Mouse (Mus musculus) ES-E14 (cell line): ENCODE measurements around the gene Gm21915. TPM values are rescaled to one million over a fixed set of nuclear protein-coding genes. Genes with fewer than 3 reads are reported as not detected.

Experiments
- DNase-seq: peaks from one replicate; pipeline ENCODE4 v3.0.0-alpha.2; 2013; ENCODE audit warnings: low read depth, low spot score
- H3K27ac ChIP-seq: 2 replicates; pipeline ENCODE4 v1.5.1; 2012; ENCODE audit warnings: low read depth, mild to moderate bottlenecking, low read length, moderate library complexity, mixed read lengths; ENCODE audit not compliant: poor library complexity, insufficient read depth, severe bottlenecking
- H3K36me3 ChIP-seq: 2 replicates; pipeline ENCODE4 v1.6.1; 2012; ENCODE audit warnings: mild to moderate bottlenecking, low read length, moderate library complexity, mixed read lengths; ENCODE audit not compliant: control insufficient read depth, poor library complexity, insufficient read depth, severe bottlenecking
- H3K4me1 ChIP-seq, 2 experiments: fragments of 150-350 bp in 1 of 2; sonication (generic) in 1 of 2; 2 replicates each; pipeline ENCODE4 v1.6.1; 2012; ENCODE audit warnings: low read length in 2 of 2, mild to moderate bottlenecking in 1 of 2, mixed read lengths in 1 of 2; ENCODE audit not compliant: control insufficient read depth in 2 of 2, insufficient read depth in 2 of 2, poor library complexity in 1 of 2
- H3K4me3 ChIP-seq, 2 experiments: fragments of 150-350 bp in 1 of 2; sonication (generic) in 1 of 2; 2 replicates each; pipeline ENCODE4 v1.5.1; 2012; ENCODE audit warnings: low read length in 2 of 2, low read depth in 1 of 2, mild to moderate bottlenecking in 1 of 2, mixed read lengths in 1 of 2; ENCODE audit not compliant: insufficient read depth in 1 of 2, poor library complexity in 1 of 2, severe bottlenecking in 1 of 2
- H3K9ac ChIP-seq: 2 replicates; pipeline ENCODE4 v1.6.1; 2012; ENCODE audit warnings: low read depth, mild to moderate bottlenecking, low read length, mixed read lengths; ENCODE audit not compliant: poor library complexity, insufficient read depth, severe bottlenecking
- H3K9me3 ChIP-seq: fragments of 150-350 bp; sonication (generic); 2 replicates; pipeline ENCODE4 v1.6.1; 2012; ENCODE audit warnings: low read depth, mild to moderate bottlenecking, low read length; ENCODE audit not compliant: control insufficient read depth, insufficient read depth
- CHD2 ChIP-seq: IDR thresholded peaks from 2 replicates; pipeline ENCODE4 v1.6.1; 2014; ENCODE audit warnings: mild to moderate bottlenecking, low read depth, low read length, inconsistent platforms
- HCFC1 ChIP-seq: IDR thresholded peaks from 2 replicates; pipeline ENCODE4 v1.6.1; 2012; ENCODE audit warnings: low read length, inconsistent platforms, borderline replicate concordance; ENCODE audit not compliant: insufficient read depth
- MAFK ChIP-seq: IDR thresholded peaks from 2 replicates; pipeline ENCODE4 v1.6.1; 2014; ENCODE audit warnings: mild to moderate bottlenecking, low read depth, low read length, inconsistent platforms; ENCODE audit not compliant: insufficient read depth
- ZC3H11A ChIP-seq: IDR thresholded peaks from 2 replicates; pipeline ENCODE4 v1.6.1; 2012; ENCODE audit warnings: low read depth, mild to moderate bottlenecking, inconsistent platforms, low read length, borderline replicate concordance
- ZNF384 ChIP-seq: IDR thresholded peaks from 2 replicates; pipeline ENCODE4 v1.6.1; 2012; ENCODE audit warnings: low read depth, low read length, inconsistent platforms
- in situ Hi-C, 2 experiments: fragments of 600-800 bp; cut with MboI; formaldehyde crosslinking; loops; one replicate each; pipeline ENCODE4 v1.15.1; 2025; ENCODE audit warnings: low sequenced_read_pairs in 2 of 2, inconsistent platforms in 1 of 2; ENCODE audit not compliant: unreplicated experiment in 2 of 2
- total RNA-seq: library from RNA; depleted of rRNA; stranded (reverse); fragments of 300-350 nt; gene quantifications from 2 replicates; pipeline ENCODE4 v1.2.3, GENCODE M21; 2012; rRNA removed

The Gm21915 gene
- total RNA-seq: 0.71 TPM in 1 of 2 replicates, not detected in the other

DNA sequence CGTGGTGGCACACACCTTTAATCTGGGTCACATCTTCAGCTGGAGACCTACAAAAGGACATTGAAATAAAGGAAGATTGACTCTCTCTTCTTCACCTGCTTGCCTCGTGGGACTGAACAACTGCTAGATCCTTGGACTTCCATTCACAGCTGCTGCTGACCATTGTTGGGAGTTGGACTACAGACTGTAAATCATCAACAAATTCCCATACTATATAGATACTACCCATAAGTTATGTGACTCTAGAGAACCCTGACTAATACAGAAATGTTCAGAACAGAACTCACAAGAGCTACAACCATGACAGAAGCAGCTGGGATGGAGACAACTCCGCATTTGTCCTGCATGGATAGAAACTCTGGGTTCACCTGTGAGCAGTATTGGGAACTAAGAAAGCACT, at the start of gene Gm21915:
Gene Gm21915 (plus strand): TSS at position 301 of the 400 bp plus-strand sequence.
- no peaks in the 10 kb centered on the region for H3K9me3 ChIP-seq
- no peak for DNase-seq
- H3K9ac ChIP-seq: no peak within 1 kb of the TSS
- in situ Hi-C loops: no loop called here
- no peak within 1 kb of the TSS for H3K27ac ChIP-seq
- no peaks in the 10 kb centered on the region for H3K36me3 ChIP-seq
- H3K4me3 ChIP-seq: no peak within 1 kb of the TSS
- TF ChIP-seq HCFC1 (no peak), ZNF384 (no peak), MAFK (no peak), CHD2 (no peak), ZC3H11A (no peak)
- H3K4me1 ChIP-seq: peaks cover 0 to 6% of the 10 kb centered on the region in 2 experiments; a peak in 1 of 4 replicates

DNA sequence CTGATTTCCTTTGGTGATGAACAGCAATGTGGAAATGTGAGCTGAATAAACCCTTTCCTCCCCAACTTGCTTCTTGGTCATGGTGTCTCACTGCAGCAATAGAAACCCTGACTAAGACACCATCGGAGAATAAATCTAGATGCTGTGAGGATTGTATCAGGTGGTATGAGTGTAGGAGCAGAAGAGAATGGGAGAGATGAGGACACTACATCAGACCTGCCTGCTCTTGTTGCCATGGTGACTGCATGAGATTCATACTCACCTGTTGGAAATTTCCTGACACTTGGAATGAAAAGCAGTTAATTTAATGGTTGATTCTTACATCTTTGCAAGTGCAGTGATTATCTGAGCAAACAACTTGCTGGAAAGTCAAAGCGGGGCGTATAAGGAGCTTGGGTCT, 48.1 kb upstream of the Gm21915 start:
- H3K4me3 ChIP-seq: no peak overlapping the region

DNA sequence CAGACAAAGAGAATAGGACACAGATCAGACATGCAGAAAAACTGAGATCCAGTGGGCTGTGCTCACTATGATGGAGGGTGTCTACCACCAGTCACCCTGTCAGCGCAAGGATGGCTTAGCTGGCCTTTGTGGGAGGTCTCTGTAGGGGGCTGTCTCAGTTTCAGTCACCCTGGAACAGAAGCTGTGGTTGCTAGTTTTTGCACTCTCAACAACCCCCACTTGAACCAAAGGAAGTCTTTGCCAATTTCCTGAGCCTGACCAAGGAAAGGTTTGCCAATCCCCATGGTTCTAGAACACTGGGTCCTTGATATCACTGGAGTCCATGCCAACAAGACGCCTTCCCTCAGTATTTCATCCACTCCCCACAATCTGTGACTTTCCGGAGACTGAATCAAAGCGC, 47.6 kb upstream of the Gm21915 start:
- Histone ChIP-seq H3K9me3 (no peaks in the 10 kb centered on the region), H3K4me3 (no peak overlapping the region), H3K4me1 (no peaks in the 10 kb centered on the region), H3K9ac (no peak overlapping the region), H3K36me3 (no peaks in the 10 kb centered on the region), H3K27ac (no peak overlapping the region)
- DNase-seq: no peak
- TF ChIP-seq MAFK (no peak), ZC3H11A (no peak), ZNF384 (no peak), CHD2 (no peak), HCFC1 (no peak)
- in situ Hi-C loops: no loop called here

More for the DNA sequence above, 48.1 kb upstream of the Gm21915 start:
- DNase-seq: no peak
- no peaks in the 10 kb centered on the region; a peak in 1 of 4 replicates for H3K4me1 ChIP-seq
- TF ChIP-seq ZC3H11A: no peak
- no peak for TF ChIP-seq MAFK
- no peak for TF ChIP-seq ZNF384
- TF ChIP-seq CHD2: no peak
- TF ChIP-seq HCFC1: no peak
- H3K36me3 ChIP-seq: no peaks in the 10 kb centered on the region
- no peak overlapping the region for H3K27ac ChIP-seq
- no peaks in the 10 kb centered on the region for H3K9me3 ChIP-seq
- in situ Hi-C loops: no loop called here
- H3K9ac ChIP-seq: no peak overlapping the region

DNA sequence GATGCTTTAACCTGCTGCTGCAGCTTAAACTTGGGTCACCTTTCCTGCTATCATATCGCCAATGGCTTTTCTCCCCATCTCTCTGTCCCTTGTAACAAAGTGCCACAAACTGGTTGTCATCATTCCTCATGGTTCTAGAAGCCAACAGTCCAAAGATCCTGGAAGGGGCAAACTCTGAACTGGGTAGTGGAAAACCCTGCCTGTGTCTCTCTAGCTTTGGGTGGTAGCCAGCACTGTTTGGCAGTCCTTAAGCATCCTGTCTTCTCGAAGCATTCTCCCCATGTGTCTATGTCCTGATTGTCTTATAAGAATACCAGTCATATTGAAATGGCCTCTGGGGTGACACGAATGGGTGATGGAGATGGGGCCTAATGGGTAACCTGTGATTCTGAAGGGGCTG, 45.1 kb upstream of the Gm21915 start:
- peaks cover 0 to 3% of the 10 kb centered on the region in 2 experiments; a peak in 2 of 4 replicates for H3K4me1 ChIP-seq
- no peaks in the 10 kb centered on the region for H3K36me3 ChIP-seq
- H3K4me3 ChIP-seq: no peak overlapping the region
- in situ Hi-C loops: loop anchor here in 1 of 2 experiments (5.0 kb wide), 1 partner anchor 122 kb away; no protein-coding TSS in a partner anchor
- H3K27ac ChIP-seq: no peak overlapping the region
- no peak for TF ChIP-seq ZC3H11A
- no peak for TF ChIP-seq MAFK
- no peak for TF ChIP-seq CHD2
- TF ChIP-seq HCFC1: no peak
- no peak for TF ChIP-seq ZNF384
- no peak for DNase-seq
- no peaks in the 10 kb centered on the region for H3K9me3 ChIP-seq
- H3K9ac ChIP-seq: no peak overlapping the region

DNA sequence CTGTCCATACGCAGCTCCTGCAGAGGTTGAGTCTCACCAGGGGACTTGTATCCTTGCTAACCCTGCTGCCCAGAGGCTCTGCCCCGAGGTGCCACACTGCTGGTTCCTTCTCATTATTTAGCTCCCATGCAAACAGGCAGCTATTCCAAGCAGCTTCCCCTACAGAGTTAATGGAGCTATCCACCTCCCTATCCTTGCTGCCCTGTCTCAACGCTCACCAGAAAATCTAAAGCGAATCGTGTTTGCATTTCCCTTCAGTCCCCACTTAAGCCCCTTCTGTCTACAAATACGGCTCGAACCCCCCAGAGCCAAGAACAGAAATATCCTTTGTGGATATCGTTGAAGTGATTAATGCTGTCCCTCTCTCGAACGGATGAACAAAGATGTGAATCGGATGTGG, 43.8 kb upstream of the Gm21915 start:
- Histone ChIP-seq H3K4me3 (no peak overlapping the region), H3K9ac (no peak overlapping the region), H3K36me3 (no peaks in the 10 kb centered on the region), H3K4me1 (peaks cover 0 to 3% of the 10 kb centered on the region in 2 experiments; a peak in 2 of 4 replicates), H3K9me3 (no peaks in the 10 kb centered on the region), H3K27ac (no peak overlapping the region)
- in situ Hi-C loops: loop anchor here in 1 of 2 experiments (5.0 kb wide), 1 partner anchor 121 kb away; no protein-coding TSS in a partner anchor
- no peak for TF ChIP-seq CHD2
- no peak for TF ChIP-seq MAFK
- no peak for TF ChIP-seq ZNF384
- TF ChIP-seq ZC3H11A: no peak
- TF ChIP-seq HCFC1: no peak
- no peak for DNase-seq
